Mouse (Mus musculus): ENCODE measurements around the gene Ccdc191. TPM values are rescaled to one million over a fixed set of nuclear protein-coding genes. Genes with fewer than 3 reads are reported as not detected.

Gene Ccdc191
- polyA plus RNA-seq, 1 experiment from 2014 or later, result 13.2 TPM

DNA sequence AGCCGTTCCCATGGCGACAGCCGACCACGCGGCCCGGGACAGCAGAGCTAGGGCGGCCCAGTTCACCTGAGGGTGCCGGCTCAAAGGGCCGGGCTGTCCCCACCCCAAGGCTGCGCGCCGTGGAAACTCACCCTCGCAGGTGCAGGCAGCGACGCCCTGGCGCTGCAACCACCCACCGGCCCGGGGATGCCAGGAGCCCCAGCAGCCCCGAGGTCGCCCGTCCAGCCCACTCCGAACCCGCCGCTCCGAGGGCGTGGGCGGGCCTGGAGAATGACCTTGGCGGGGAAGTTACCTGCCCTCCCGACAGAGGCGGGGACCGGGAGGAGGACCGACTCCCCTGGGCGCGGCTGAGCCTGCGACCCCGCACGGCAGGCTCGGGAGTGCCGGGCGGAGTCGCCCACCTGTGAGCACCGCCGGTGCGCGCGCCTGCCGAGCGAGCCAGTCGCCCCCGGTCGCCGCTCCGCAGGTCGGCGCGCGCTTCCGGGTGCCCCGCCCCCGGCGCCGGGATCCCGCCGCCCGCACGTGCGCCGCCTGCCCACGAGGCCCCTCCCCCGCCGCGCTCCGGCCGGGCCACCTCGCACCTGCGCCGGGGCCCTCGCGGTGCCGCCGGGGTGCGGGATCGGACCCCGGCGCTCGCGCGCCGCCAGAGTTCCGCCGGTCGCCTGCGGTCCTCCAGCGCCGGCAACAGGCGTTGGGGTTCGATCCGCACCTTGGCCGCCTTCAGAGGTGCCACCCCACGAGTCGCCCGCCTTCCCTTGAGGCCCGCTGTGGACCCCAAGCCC lies 89.9 kb downstream of the Ccdc191 start, which contains the start of gene Zdhhc23:
Zdhhc23 (minus strand) TSS at position 464 of the 782 bp plus-strand sequence.
- H3K27ac ChIP-seq (ENCODE audit: low read length), result no peak within 1 kb of the TSS
- WGBS, result under 1% methylated on average over 83 of the region's 103 CpGs
- H3K36me3 ChIP-seq (ENCODE audit: control insufficient read depth, insufficient read depth, low read length), result no peaks in the 10 kb centered on the region
- H3K4me3 ChIP-seq (replicated peaks; ENCODE audit: low read length), result peak within 1 kb of the TSS; percentile 79
- H3K9me3 ChIP-seq (replicated peaks; ENCODE audit: control insufficient read depth, low read length), result no peaks in the 10 kb centered on the region
- peak; percentile 86 for ATAC-seq (ENCODE audit: insufficient read depth, low FRiP score)
- no peaks in the 10 kb centered on the region for H3K27me3 ChIP-seq (ENCODE audit: control insufficient read depth, insufficient read depth, low read length)
- peak within 1 kb of the TSS; percentile 99 for H3K4me2 ChIP-seq (ENCODE audit: low read depth, low read length)
- H3K4me1 ChIP-seq (ENCODE audit: control insufficient read depth, insufficient read depth, low read length), result 0 out of 2 replicates have a peak, but pooled peaks cover 3% of the 10 kb centered on the region
- H3K9ac ChIP-seq (ENCODE audit: low read length), result peak within 1 kb of the TSS; percentile 79

DNA sequence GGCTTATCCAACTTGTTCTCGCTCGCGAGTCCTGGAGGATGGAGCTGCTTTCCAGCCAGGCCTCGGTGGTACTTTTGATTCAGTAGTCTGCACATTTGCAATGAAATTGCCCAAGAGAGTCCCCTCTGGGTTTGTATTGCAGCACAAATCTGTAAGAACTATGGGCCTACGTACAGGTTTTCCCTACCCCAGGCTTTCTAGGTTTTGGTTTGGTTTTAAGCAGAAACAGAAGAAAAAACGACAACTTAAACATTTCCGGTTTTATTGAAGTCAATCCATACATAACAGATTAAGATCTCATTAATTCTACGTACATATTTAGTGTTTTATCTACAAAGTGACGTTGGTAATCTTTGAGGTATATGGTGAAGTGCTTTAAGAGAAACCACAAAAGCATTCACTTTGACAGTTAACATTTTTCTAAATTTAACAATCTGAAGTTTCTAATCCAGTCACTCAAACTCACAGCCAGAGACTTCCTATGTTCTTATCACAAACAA lies 90.6 kb downstream of the Ccdc191 start:
- H3K27me3 ChIP-seq (ENCODE audit: control insufficient read depth, insufficient read depth, low read length), result no peaks in the 10 kb centered on the region
- no peaks in the 10 kb centered on the region for H3K9me3 ChIP-seq (replicated peaks; ENCODE audit: control insufficient read depth, low read length)
- no peak for ATAC-seq (ENCODE audit: insufficient read depth, low FRiP score)
- peak overlapping the region; percentile 99 for H3K4me2 ChIP-seq (ENCODE audit: low read depth, low read length)
- peak overlapping the region; percentile 79 for H3K9ac ChIP-seq (ENCODE audit: low read length)
- H3K36me3 ChIP-seq (ENCODE audit: control insufficient read depth, insufficient read depth, low read length), result no peaks in the 10 kb centered on the region
- H3K27ac ChIP-seq (ENCODE audit: low read length), result no peak overlapping the region
- 24% methylated on average over 9 of the region's 9 CpGs for whole genome bisulfite sequencing
- H3K4me1 ChIP-seq (ENCODE audit: control insufficient read depth, insufficient read depth, low read length), result 0 out of 2 replicates have a peak, but pooled peaks cover 3% of the 10 kb centered on the region
- H3K4me3 ChIP-seq (replicated peaks; ENCODE audit: low read length), result peak overlapping the region; percentile 79

DNA sequence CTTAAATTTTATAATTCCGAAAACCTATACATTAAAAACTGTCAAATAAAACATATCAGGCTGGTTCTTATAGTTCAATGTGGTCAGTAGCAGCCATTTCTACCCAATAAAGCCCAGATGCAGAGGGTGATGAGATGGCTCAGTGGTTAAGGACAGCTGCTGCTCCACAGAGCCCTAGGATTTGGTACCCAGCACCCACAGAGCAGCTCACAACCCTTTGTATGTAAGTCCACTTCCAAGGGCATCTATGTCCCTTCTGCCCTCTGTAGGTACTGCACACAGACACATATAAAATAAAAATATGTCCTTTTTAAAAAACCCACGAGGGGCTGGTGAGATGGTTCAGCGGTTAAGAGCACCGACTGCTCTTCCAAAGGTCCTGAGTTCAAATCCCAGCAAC lies 96.7 kb downstream of the Ccdc191 start:
- 90% methylated on average over 4 of the region's 4 CpGs for WGBS
- Histone ChIP-seq H3K27ac (ENCODE audit: low read length) (no peak overlapping the region), H3K27me3 (ENCODE audit: control insufficient read depth, insufficient read depth, low read length) (no peaks in the 10 kb centered on the region), H3K4me3 (replicated peaks; ENCODE audit: low read length) (no peak overlapping the region), H3K9ac (ENCODE audit: low read length) (no peak overlapping the region), H3K36me3 (ENCODE audit: control insufficient read depth, insufficient read depth, low read length) (no peaks in the 10 kb centered on the region), H3K4me2 (ENCODE audit: low read depth, low read length) (no peak overlapping the region), H3K9me3 (replicated peaks; ENCODE audit: control insufficient read depth, low read length) (no peaks in the 10 kb centered on the region), H3K4me1 (ENCODE audit: control insufficient read depth, insufficient read depth, low read length) (no peaks in the 10 kb centered on the region)
- ATAC-seq (ENCODE audit: insufficient read depth, low FRiP score), result no peak

DNA sequence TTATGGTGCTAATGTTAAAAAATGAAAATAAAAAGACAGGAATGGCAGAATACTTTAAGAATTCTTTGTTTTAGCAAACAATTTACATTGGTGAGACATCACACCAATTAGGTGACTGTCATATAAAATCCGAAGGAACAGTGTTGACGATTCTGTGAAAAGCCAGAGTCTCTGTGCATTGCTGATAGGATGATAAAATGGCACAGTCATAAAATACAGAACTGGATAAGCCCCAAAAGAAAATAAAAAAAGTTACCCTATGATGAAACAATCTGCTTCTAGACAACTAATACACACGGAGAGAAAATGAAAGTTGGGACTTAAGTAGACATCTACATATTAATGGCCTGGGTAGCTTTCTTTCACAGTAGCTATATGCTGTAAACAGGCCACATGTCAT lies 105.0 kb downstream of the Ccdc191 start:
- 80% methylated on average over 3 of the region's 3 CpGs for WGBS
- Histone ChIP-seq H3K27me3 (ENCODE audit: control insufficient read depth, insufficient read depth, low read length) (no peaks in the 10 kb centered on the region), H3K4me2 (ENCODE audit: low read depth, low read length) (no peak overlapping the region), H3K9me3 (replicated peaks; ENCODE audit: control insufficient read depth, low read length) (no peaks in the 10 kb centered on the region), H3K9ac (ENCODE audit: low read length) (no peak overlapping the region), H3K27ac (ENCODE audit: low read length) (no peak overlapping the region), H3K36me3 (ENCODE audit: control insufficient read depth, insufficient read depth, low read length) (no peaks in the 10 kb centered on the region), H3K4me3 (replicated peaks; ENCODE audit: low read length) (no peak overlapping the region), H3K4me1 (ENCODE audit: control insufficient read depth, insufficient read depth, low read length) (no peaks in the 10 kb centered on the region)
- no peak for ATAC-seq (ENCODE audit: insufficient read depth, low FRiP score)

DNA sequence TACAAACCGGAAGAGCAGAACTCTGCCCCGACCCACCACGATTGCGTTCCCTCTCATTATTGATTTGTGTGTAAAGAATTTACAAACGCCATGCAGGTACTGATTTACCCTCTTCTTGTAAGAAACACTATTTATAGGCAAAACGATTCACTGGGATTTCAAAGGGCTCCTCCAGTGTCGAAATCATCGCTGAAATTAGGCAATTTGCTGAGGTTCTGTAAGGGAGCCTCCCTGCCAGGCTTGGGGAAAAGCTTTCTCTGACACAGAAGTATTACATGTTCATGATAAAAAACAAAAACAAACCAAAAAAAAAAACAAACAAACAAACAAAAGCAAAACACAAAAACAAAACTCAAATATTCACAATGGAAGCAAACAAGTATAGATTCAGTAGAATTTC lies 109.5 kb downstream of the Ccdc191 start:
- 81% methylated on average over 8 of the region's 8 CpGs for WGBS
- Histone ChIP-seq H3K4me3 (replicated peaks; ENCODE audit: low read length) (no peak overlapping the region), H3K4me2 (ENCODE audit: low read depth, low read length) (no peak overlapping the region), H3K4me1 (ENCODE audit: control insufficient read depth, insufficient read depth, low read length) (no peaks in the 10 kb centered on the region), H3K9me3 (replicated peaks; ENCODE audit: control insufficient read depth, low read length) (no peaks in the 10 kb centered on the region), H3K27ac (ENCODE audit: low read length) (no peak overlapping the region), H3K9ac (ENCODE audit: low read length) (no peak overlapping the region), H3K36me3 (ENCODE audit: control insufficient read depth, insufficient read depth, low read length) (no peaks in the 10 kb centered on the region), H3K27me3 (ENCODE audit: control insufficient read depth, insufficient read depth, low read length) (no peaks in the 10 kb centered on the region)
- no peak for ATAC-seq (ENCODE audit: insufficient read depth, low FRiP score)

DNA sequence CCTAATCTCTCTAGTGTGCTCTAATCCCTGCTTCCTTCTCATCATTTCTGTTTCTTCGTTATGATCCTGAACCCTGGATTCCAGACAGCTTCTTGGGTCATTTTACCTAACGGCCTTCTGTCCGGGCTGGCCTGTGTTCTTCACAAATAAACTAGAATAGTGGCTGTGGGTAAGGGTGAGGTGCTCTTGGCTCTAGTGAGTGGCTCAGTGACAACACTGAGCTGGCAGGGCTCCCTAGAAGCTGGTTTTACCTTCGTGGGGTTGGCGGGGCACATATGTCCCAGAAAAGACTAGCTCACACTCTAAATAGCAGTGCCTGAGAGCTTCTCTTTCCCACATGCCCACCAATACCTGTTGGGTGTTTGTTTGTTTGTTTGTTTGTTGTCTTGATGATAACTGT lies 109.9 kb downstream of the Ccdc191 start:
- WGBS, result 83% methylated on average over 5 of the region's 5 CpGs
- Histone ChIP-seq H3K36me3 (ENCODE audit: control insufficient read depth, insufficient read depth, low read length) (no peaks in the 10 kb centered on the region), H3K4me2 (ENCODE audit: low read depth, low read length) (no peak overlapping the region), H3K4me3 (replicated peaks; ENCODE audit: low read length) (no peak overlapping the region), H3K27me3 (ENCODE audit: control insufficient read depth, insufficient read depth, low read length) (no peaks in the 10 kb centered on the region), H3K27ac (ENCODE audit: low read length) (no peak overlapping the region), H3K9me3 (replicated peaks; ENCODE audit: control insufficient read depth, low read length) (no peaks in the 10 kb centered on the region), H3K4me1 (ENCODE audit: control insufficient read depth, insufficient read depth, low read length) (no peaks in the 10 kb centered on the region), H3K9ac (ENCODE audit: low read length) (no peak overlapping the region)
- no peak for ATAC-seq (ENCODE audit: insufficient read depth, low FRiP score)

DNA sequence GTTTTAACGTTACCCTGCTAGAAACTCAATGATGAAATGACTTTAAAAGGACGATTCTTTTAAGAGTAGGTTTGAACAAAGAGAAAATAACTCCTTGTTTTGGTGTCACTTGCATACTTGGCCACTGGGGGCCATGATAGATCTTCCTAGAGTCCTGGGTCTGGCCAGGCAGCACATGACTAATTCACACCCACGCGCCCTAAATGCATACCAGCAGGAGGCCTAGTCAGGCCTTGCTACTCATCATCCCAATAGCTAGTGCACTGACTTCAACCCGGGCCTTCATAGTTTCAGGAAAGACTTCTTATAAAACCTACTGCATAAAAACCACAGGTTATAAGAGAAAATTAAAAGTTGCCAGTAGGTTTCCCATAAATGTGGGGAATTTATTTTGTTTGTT lies 112.5 kb downstream of the Ccdc191 start:
- no peak overlapping the region for H3K4me3 ChIP-seq (replicated peaks; ENCODE audit: low read length)
- ATAC-seq (ENCODE audit: insufficient read depth, low FRiP score), result no peak
- H3K9ac ChIP-seq (ENCODE audit: low read length), result no peak overlapping the region
- H3K4me1 ChIP-seq (ENCODE audit: control insufficient read depth, insufficient read depth, low read length), result no peaks in the 10 kb centered on the region
- WGBS, result 65% methylated on average over 5 of the region's 5 CpGs
- no peaks in the 10 kb centered on the region for H3K9me3 ChIP-seq (replicated peaks; ENCODE audit: control insufficient read depth, low read length)
- H3K4me2 ChIP-seq (ENCODE audit: low read depth, low read length), result no peak overlapping the region
- no peaks in the 10 kb centered on the region for H3K36me3 ChIP-seq (ENCODE audit: control insufficient read depth, insufficient read depth, low read length)
- no peak overlapping the region for H3K27ac ChIP-seq (ENCODE audit: low read length)
- H3K27me3 ChIP-seq (ENCODE audit: control insufficient read depth, insufficient read depth, low read length), result no peaks in the 10 kb centered on the region

DNA sequence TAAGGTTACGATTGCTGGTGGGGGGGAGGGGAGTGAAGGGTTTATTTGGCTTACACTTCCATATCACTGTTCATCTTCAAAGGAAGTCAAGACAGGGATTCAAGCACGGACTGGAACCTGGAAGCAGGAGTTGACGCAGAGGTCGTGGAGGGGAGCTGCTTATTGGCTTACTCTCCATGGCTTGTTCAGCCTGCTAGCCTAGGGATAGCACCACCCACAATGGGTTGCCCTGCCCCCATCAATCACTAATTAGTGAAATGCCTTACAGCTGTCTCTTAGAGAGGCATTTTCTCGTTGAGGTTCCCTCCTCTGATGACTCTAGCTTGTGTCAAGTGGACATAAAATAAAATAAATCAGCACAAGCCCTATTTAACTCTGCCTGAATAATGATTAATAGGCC lies 121.4 kb downstream of the Ccdc191 start:
- no peak overlapping the region for H3K9ac ChIP-seq (ENCODE audit: low read length)
- H3K36me3 ChIP-seq (ENCODE audit: control insufficient read depth, insufficient read depth, low read length), result no peaks in the 10 kb centered on the region
- no peak overlapping the region for H3K27ac ChIP-seq (ENCODE audit: low read length)
- no peak overlapping the region for H3K4me2 ChIP-seq (ENCODE audit: low read depth, low read length)
- WGBS, result 58% methylated on average over 5 of the region's 5 CpGs
- H3K27me3 ChIP-seq (ENCODE audit: control insufficient read depth, insufficient read depth, low read length), result no peaks in the 10 kb centered on the region
- no peak overlapping the region for H3K4me3 ChIP-seq (replicated peaks; ENCODE audit: low read length)
- no peaks in the 10 kb centered on the region for H3K4me1 ChIP-seq (ENCODE audit: control insufficient read depth, insufficient read depth, low read length)
- ATAC-seq (ENCODE audit: insufficient read depth, low FRiP score), result no peak
- H3K9me3 ChIP-seq (replicated peaks; ENCODE audit: control insufficient read depth, low read length), result no peaks in the 10 kb centered on the region

All from stomach, embryonic 16.5 days (tissue).